Mouse (Mus musculus): ENCODE measurements around the gene Fam131a. TPM values are rescaled to one million over a fixed set of nuclear protein-coding genes. Genes with fewer than 3 reads are reported as not detected.
A peak's percentile ranks its signal among the peaks of the same experiment; 100 is the strongest.

The Fam131a gene
- polyA plus RNA-seq, 1 experiment from 2014 or later = 2.6 TPM

GRCm38 (mm10) chr16:20722736-20723135, 29.7 kb downstream of the Fam131a start:
- Histone ChIP-seq H3K27ac (no peak overlapping the region), H3K9ac (no peak overlapping the region), H3K9me3 (replicated peaks) (no peaks in the 10 kb centered on the region), H3K27me3 (replicated peaks) (peaks cover 22% of the 10 kb centered on the region), H3K36me3 (peaks cover 31% of the 10 kb centered on the region), H3K4me2 (no peak overlapping the region), H3K4me3 (no peak overlapping the region), H3K4me1 (peaks cover 7% of the 10 kb centered on the region)
- whole genome bisulfite sequencing (ENCODE audit: insufficient replicate concordance) = 68% methylated on average over 4 of the region's 4 CpGs
- no peak for ATAC-seq

DNA sequence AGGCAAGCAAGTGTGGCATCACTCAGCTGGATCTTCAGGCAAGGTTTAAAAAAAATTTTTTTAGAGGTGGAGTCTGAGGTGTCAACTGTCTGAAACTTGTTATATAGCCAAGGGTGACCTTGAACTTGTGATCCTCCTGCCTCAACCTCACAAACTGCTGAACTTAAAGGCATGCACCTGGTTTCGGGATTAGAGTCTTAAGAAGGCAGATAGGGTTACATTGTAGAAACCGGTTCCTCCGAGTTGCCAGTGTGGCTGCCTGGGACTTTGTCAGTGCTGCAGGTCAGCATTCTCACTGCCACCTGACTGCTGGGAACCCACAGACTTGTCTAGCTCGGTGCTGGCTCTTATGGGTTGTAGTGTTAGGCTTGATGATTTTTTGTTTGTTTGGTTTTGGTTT, 30.2 kb downstream of the Fam131a start:
- no peak overlapping the region for H3K4me3 ChIP-seq
- ATAC-seq = no peak
- H3K36me3 ChIP-seq = peaks cover 31% of the 10 kb centered on the region
- no peak overlapping the region for H3K4me2 ChIP-seq
- no peaks in the 10 kb centered on the region for H3K9me3 ChIP-seq (replicated peaks)
- H3K4me1 ChIP-seq = peaks cover 7% of the 10 kb centered on the region
- WGBS (ENCODE audit: insufficient replicate concordance) = 56% methylated on average over 4 of the region's 4 CpGs
- H3K27me3 ChIP-seq (replicated peaks) = peaks cover 23% of the 10 kb centered on the region
- H3K27ac ChIP-seq = no peak overlapping the region
- H3K9ac ChIP-seq = no peak overlapping the region

- no peak overlapping the region for H3K27ac ChIP-seq
- H3K4me1 ChIP-seq = no peaks in the 10 kb centered on the region
- peaks cover 31% of the 10 kb centered on the region for H3K36me3 ChIP-seq
- H3K4me3 ChIP-seq = no peak overlapping the region
- peak; percentile 59 for ATAC-seq
- H3K9ac ChIP-seq = no peak overlapping the region
- H3K27me3 ChIP-seq (replicated peaks) = peaks cover 32% of the 10 kb centered on the region
- 29% methylated on average over 5 of the region's 5 CpGs for WGBS (ENCODE audit: insufficient replicate concordance)
- H3K4me2 ChIP-seq = no peak overlapping the region
- no peaks in the 10 kb centered on the region for H3K9me3 ChIP-seq (replicated peaks)
Observed at GRCm38 (mm10) chr16:20724338-20724748, 31.3 kb downstream of the Fam131a start.

DNA sequence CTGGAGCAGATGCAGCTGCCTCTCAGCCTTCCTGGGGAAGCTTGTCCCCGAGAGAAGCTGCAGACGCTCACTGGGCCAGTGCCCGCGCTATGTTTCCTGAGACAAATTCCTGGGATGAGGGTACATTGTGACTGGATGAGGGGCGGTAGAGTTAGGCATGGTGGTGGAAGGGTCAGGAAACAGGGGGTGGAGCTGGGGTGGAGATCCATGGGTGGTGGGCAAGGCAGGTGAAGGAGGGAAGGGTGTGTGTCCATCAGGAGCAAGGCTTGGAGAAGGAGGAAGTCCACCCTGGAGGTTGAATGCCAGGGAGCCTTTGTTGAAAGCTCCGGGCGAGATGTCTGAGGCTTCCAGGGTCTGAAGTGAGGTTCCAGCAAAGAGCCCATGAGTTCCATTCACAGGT, 32.3 kb downstream of the Fam131a start:
- Histone ChIP-seq H3K9me3 (replicated peaks) (no peaks in the 10 kb centered on the region), H3K4me2 (no peak overlapping the region), H3K9ac (0 out of 2 replicates have a peak overlapping the region, but pooled peaks have one; percentile 8), H3K36me3 (peaks cover 24% of the 10 kb centered on the region), H3K4me3 (no peak overlapping the region), H3K4me1 (no peaks in the 10 kb centered on the region), H3K27me3 (replicated peaks) (peaks cover 41% of the 10 kb centered on the region), H3K27ac (no peak overlapping the region)
- no peak for ATAC-seq
- WGBS (ENCODE audit: insufficient replicate concordance) = 71% methylated on average over 7 of the region's 7 CpGs

- whole genome bisulfite sequencing (ENCODE audit: insufficient replicate concordance) = 55% methylated on average over 4 of the region's 4 CpGs
Observed at GRCm38 (mm10) chr16:20725750-20726149, 32.7 kb downstream of the Fam131a start.

GRCm38 (mm10) chr16:20726384-20726783, 33.3 kb downstream of the Fam131a start:
- no peak overlapping the region for H3K27ac ChIP-seq
- H3K36me3 ChIP-seq = peaks cover 13% of the 10 kb centered on the region
- ATAC-seq = no peak
- H3K27me3 ChIP-seq (replicated peaks) = peaks cover 52% of the 10 kb centered on the region
- 47% methylated on average over 1 of the region's 1 CpGs for WGBS (ENCODE audit: insufficient replicate concordance)
- H3K4me3 ChIP-seq = no peak overlapping the region
- no peaks in the 10 kb centered on the region for H3K9me3 ChIP-seq (replicated peaks)
- no peak overlapping the region for H3K4me2 ChIP-seq
- no peaks in the 10 kb centered on the region for H3K4me1 ChIP-seq
- no peak overlapping the region for H3K9ac ChIP-seq

More at GRCm38 (mm10) chr16:20725750-20726149, 32.7 kb downstream of the Fam131a start:
- no peak for ATAC-seq
- H3K36me3 ChIP-seq = peaks cover 20% of the 10 kb centered on the region
- H3K4me2 ChIP-seq = no peak overlapping the region
- peaks cover 45% of the 10 kb centered on the region for H3K27me3 ChIP-seq (replicated peaks)
- no peak overlapping the region for H3K27ac ChIP-seq
- no peak overlapping the region for H3K4me3 ChIP-seq
- no peak overlapping the region for H3K9ac ChIP-seq
- H3K9me3 ChIP-seq (replicated peaks) = no peaks in the 10 kb centered on the region
- no peaks in the 10 kb centered on the region for H3K4me1 ChIP-seq

- peaks cover 21% of the 10 kb centered on the region for H3K4me1 ChIP-seq
- WGBS (ENCODE audit: insufficient replicate concordance) = 27% methylated on average over 5 of the region's 5 CpGs
- H3K4me3 ChIP-seq = peak overlapping the region; percentile 11; the same call in 1 of the 2 replicates
- no peak overlapping the region for H3K27ac ChIP-seq
- ATAC-seq = peak; percentile 59
- no peaks in the 10 kb centered on the region for H3K36me3 ChIP-seq
- no peaks in the 10 kb centered on the region for H3K9me3 ChIP-seq (replicated peaks)
- H3K4me2 ChIP-seq = peak overlapping the region; percentile 34
- peaks cover 89% of the 10 kb centered on the region for H3K27me3 ChIP-seq (replicated peaks)
- H3K9ac ChIP-seq = no peak overlapping the region
Observed at GRCm38 (mm10) chr16:20730293-20730711, 37.3 kb downstream of the Fam131a start.

GRCm38 (mm10) chr16:20731688-20732087, 38.6 kb downstream of the Fam131a start:
- Histone ChIP-seq H3K4me2 (no peak overlapping the region), H3K4me3 (no peak overlapping the region), H3K4me1 (peaks cover 21% of the 10 kb centered on the region), H3K36me3 (no peaks in the 10 kb centered on the region), H3K9me3 (replicated peaks) (no peaks in the 10 kb centered on the region), H3K9ac (no peak overlapping the region), H3K27ac (no peak overlapping the region), H3K27me3 (replicated peaks) (peaks cover 89% of the 10 kb centered on the region)
- ATAC-seq = no peak
- 53% methylated on average over 5 of the region's 5 CpGs for WGBS (ENCODE audit: insufficient replicate concordance)

DNA sequence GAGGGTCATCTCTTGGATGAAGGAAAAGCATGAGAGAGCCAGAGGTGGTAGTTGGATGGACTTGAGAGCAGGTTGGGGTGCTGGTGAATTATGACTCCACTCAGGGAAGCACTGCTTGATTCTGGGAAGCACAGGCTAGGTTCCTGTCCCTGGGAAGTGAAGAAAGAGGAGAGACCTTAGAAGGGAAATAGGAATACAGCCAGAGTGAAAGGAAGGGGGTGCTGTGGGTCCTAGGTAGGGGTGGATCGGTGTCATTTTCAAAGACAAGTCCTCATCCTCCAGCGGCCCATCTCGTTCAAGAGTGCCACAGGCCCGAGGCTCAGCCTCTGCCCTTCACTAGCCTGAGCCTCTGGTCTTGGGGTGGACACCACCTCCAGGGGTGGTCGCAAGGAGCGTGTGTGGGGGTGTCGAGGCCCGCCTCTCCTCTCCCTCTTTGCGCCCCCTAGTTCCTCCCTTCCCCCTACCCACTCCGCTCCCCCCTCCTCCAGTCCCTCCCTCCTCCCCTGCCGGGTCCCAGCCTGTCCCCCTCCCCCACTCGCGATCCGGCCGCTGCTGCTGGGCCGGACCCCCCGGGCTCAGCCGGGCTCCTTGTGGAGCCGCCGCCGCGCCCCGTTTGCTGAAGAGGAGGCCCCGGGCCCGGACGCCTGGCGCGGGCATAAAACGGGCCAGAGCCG, 39.3 kb downstream of the Fam131a start:
- Histone ChIP-seq H3K9me3 (replicated peaks) (no peaks in the 10 kb centered on the region), H3K27me3 (replicated peaks) (peaks cover 90% of the 10 kb centered on the region), H3K27ac (no peak overlapping the region), H3K4me2 (peak overlapping the region; percentile 73), H3K4me3 (peak overlapping the region; percentile 51), H3K36me3 (no peaks in the 10 kb centered on the region), H3K9ac (peak overlapping the region; percentile 52), H3K4me1 (peaks cover 21% of the 10 kb centered on the region)
- 3% methylated on average over 30 of the region's 30 CpGs for WGBS (ENCODE audit: insufficient replicate concordance)
- no peak for ATAC-seq

DNA sequence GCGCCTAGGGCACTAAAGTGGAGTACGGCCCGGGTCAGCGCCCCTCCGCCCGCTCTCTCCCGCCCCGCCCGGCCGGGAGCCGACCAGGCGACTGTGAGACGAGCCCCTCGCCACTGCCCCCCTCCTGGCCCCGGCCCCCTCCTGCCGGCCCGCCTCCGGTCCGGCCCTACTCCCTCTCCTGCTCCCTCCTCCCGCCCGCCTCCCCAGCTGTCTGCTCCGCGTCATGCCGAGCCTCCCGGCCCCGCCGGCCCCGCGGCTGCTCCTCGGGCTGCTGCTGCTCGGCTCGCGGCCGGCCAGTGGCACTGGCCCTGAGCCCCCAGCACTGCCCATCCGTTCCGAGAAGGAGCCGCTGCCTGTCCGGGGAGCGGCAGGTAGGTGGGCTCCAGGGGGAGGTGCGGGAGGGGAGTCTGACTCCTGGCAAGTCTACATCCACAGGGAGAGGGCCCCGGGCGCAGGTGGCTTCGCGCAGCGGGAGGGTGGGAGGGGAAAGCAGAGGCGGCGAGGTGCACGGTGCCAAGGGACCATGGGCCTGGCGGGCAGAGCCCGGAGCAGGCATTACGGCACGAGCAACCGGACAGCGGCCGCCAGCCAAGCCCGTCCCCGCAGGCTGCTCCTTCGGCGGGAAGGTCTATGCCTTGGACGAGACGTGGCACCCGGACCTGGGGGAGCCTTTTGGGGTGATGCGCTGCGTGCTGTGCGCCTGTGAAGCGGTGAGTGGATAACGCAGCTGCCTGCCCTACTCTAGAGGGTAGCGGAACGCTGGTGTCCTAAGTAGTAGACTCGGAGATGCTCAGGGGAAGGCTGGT, 40.1 kb downstream of the Fam131a start, which contains the start of gene Chrd:
Gene Chrd, plus strand, starts transcription at position 203 of the 806 bp plus-strand sequence.
- Histone ChIP-seq H3K27me3 (replicated peaks) (peaks cover 96% of the 10 kb centered on the region), H3K4me2 (peak within 1 kb of the TSS; percentile 73), H3K4me1 (peaks cover 21% of the 10 kb centered on the region), H3K9ac (peak within 1 kb of the TSS; percentile 52), H3K9me3 (replicated peaks) (no peaks in the 10 kb centered on the region), H3K4me3 (peak within 1 kb of the TSS; percentile 51), H3K36me3 (no peaks in the 10 kb centered on the region), H3K27ac (no peak within 1 kb of the TSS)
- 1% methylated on average over 61 of the region's 70 CpGs for WGBS (ENCODE audit: insufficient replicate concordance)
- peak; percentile 44 for ATAC-seq

DNA sequence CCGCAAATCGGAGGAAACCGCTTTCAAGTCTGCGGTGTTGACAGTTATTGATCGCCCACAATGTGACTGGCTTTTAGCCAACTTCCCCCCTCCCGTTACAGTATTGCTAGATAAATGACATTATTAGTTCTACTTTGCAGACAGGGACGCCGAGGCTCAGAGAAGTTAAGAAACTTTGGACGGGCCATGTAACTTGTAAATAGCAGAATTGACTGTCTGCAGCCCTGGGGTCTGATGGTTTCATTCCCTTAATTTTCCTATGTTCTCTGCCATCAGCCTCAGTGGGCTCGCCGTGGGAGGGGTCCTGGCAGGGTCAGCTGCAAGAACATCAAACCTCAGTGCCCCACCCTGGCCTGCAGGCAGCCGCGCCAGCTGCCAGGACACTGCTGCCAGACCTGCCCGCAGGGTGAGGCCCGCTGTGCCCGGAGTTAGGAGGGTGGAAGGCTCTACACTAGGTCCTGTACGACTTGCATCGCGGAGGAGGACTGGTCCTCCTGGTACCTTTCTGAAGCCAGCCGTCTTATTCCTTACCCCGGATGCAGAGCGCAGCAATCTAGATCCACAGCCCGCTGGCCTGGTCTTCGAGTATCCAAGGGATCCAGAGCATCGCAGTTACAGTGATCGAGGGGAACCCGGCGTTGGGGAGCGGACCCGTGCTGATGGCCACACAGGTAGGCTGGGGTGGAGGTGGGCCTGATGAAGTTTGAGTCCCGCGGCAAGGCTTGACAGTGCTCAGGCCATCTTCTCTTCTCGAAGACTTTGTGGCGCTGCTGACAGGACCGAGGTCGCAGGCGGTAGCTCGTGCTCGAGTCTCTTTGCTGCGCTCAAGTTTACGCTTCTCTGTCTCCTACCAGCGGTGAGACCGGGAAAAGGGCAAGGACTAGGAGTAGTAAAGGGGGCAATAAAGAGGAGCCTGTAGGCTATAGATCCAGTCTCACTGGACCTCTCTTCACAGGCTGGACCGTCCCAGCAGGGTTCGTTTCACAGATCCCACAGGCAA, 41.0 kb downstream of the Fam131a start, which contains the start of gene Thpo:
Gene Thpo, minus strand, starts transcription at position 781 of the 1,000 bp plus-strand sequence.
- Histone ChIP-seq H3K9me3 (replicated peaks) (no peaks in the 10 kb centered on the region), H3K36me3 (no peaks in the 10 kb centered on the region), H3K4me1 (peaks cover 21% of the 10 kb centered on the region), H3K4me2 (peak within 1 kb of the TSS; percentile 73), H3K27ac (no peak within 1 kb of the TSS), H3K9ac (peak within 1 kb of the TSS; percentile 52; the same call in 1 of the 2 replicates), H3K4me3 (peak within 1 kb of the TSS; percentile 51), H3K27me3 (replicated peaks) (peaks cover 94% of the 10 kb centered on the region)
- WGBS (ENCODE audit: insufficient replicate concordance) = 5% methylated on average over 45 of the region's 45 CpGs
- no peak for ATAC-seq
